Mouse (Mus musculus) C2C12 (cell line): ENCODE measurements at regions not wholly inside any gene's neighbourhood (a gene's known extent, or its start where the extent isn't known, plus 50 kb on each side); places are given as distances from the start of the nearest gene placed in this dataset.

Experiments used
- H3K27me3 ChIP-seq: one replicate; pipeline ENCODE4 v1.6.1; 2011; ENCODE audit not compliant: control insufficient read depth, insufficient read depth, insufficient read length
- H3K36me3 ChIP-seq: one replicate; pipeline ENCODE4 v1.6.1; 2011; ENCODE audit not compliant: control insufficient read depth, insufficient read depth
- H3K4me3 ChIP-seq: one replicate; pipeline ENCODE4 v1.5.1; 2011; ENCODE audit warnings: mild to moderate bottlenecking, control low read depth; ENCODE audit not compliant: poor library complexity, insufficient read depth, severe bottlenecking
- H3K79me2 ChIP-seq: one replicate; pipeline ENCODE4 v1.6.1; 2011; ENCODE audit not compliant: control insufficient read depth, insufficient read depth
- H3K79me3 ChIP-seq: one replicate; pipeline ENCODE4 v1.6.1; 2011; ENCODE audit warnings: low read depth, control low read depth
- H3ac ChIP-seq: one replicate; pipeline ENCODE3; 2011; ENCODE audit warnings: low read depth; ENCODE audit not compliant: control insufficient read depth, insufficient read length
- CEBPB ChIP-seq: IDR thresholded peaks from one replicate; pipeline ENCODE4 v1.6.1; 2011; ENCODE audit warnings: low read depth, mild to moderate bottlenecking, control low read depth, moderate library complexity
- CTCF ChIP-seq: IDR thresholded peaks from one replicate; pipeline ENCODE4 v1.5.1; 2011; ENCODE audit not compliant: control insufficient read depth, insufficient read depth, insufficient read length
- FOSL1 ChIP-seq: IDR thresholded peaks from one replicate; pipeline ENCODE4 v1.8.0; 2011; ENCODE audit warnings: mild to moderate bottlenecking, low read length; ENCODE audit not compliant: poor library complexity, insufficient read depth, severe bottlenecking
- MAX ChIP-seq: IDR thresholded peaks from one replicate; pipeline ENCODE4 v1.6.1; 2011; ENCODE audit warnings: mild to moderate bottlenecking, control low read depth
- MYOD1 ChIP-seq: IDR thresholded peaks from one replicate; pipeline ENCODE4 v1.6.1; 2011; ENCODE audit warnings: low read depth; ENCODE audit not compliant: control insufficient read depth, insufficient read length
- MYOG ChIP-seq: IDR thresholded peaks from one replicate; pipeline ENCODE4 v1.6.1; 2011; ENCODE audit not compliant: control insufficient read depth, insufficient read length; ENCODE audit errors: extremely low read depth
- USF1 ChIP-seq: IDR thresholded peaks from one replicate; pipeline ENCODE4 v1.6.1; 2011; ENCODE audit warnings: low read depth, mild to moderate bottlenecking, control low read depth, moderate library complexity

DNA sequence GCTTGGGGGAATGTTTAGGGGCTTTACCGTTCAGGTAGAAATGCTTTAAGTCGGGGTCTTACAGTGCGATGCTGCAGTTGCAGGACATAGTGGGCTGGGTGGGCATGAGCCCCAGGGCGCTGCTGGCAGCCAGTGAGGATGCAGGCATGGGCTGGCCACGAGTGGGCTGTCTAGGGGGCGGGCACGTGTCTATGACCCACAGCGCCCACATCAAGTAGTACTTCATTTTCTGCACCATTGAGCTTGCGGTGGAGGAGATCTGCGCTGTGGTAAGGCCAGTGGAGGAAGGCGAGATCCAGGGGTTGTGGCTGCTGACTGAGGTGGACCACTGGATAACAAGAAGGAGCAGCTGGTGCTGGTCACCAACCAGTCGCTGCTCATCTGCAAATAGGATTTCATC, 52.4 kb upstream of the Olfr291 start:
- Histone ChIP-seq H3K79me2 (no peaks in the 10 kb centered on the region), H3K79me3 (no peaks in the 10 kb centered on the region), H3K4me3 (no peak overlapping the region), H3ac (no peak overlapping the region), H3K36me3 (no peaks in the 10 kb centered on the region), H3K27me3 (no peaks in the 10 kb centered on the region)
- no peak for TF ChIP-seq CEBPB

GRCm38 (mm10) chr7:84794655-84795054, 58.7 kb upstream of the Olfr291 start:
- H3K4me3 ChIP-seq, result no peak overlapping the region
- H3ac ChIP-seq, result no peak overlapping the region
- no peaks in the 10 kb centered on the region for H3K36me3 ChIP-seq
- no peaks in the 10 kb centered on the region for H3K79me2 ChIP-seq
- H3K27me3 ChIP-seq, result no peaks in the 10 kb centered on the region
- no peak for TF ChIP-seq MYOG
- TF ChIP-seq MAX, result no peak
- TF ChIP-seq USF1, result no peak
- TF ChIP-seq MYOD1, result no peak
- no peak for TF ChIP-seq CTCF
- TF ChIP-seq FOSL1, result no peak
- no peak for TF ChIP-seq CEBPB
- H3K79me3 ChIP-seq, result no peaks in the 10 kb centered on the region

DNA sequence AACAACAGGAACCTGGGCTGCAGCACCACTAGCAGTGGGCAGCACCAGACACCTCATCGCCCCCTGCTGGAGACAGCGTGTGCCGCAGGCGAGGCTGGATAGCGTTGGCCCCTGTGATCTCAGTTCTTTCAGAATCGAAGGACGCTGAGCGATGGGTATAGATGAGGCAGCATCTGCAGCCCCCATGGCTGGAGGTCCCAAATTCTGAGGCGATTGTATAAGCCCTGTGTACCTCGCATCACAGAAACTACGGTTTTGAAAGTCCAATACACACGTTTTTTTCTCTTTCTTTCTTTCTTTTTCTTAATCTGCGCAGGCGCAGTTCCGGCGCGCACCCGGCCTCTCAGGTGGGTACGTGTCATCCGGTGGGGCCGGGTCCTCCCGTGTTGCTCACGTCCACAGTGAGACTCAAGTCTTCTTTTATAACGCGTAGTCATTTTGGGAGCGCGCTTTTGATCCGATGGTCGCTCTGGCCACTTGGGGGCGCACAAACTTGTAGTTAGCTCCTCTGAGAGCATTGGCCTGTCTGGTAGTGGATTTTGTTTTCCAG, 74.0 kb upstream of the Olfr291 start:
- peak; percentile 96 for TF ChIP-seq CTCF
- no peak for TF ChIP-seq FOSL1
- peak overlapping the region; percentile 31 for H3ac ChIP-seq
- no peaks in the 10 kb centered on the region for H3K27me3 ChIP-seq

DNA sequence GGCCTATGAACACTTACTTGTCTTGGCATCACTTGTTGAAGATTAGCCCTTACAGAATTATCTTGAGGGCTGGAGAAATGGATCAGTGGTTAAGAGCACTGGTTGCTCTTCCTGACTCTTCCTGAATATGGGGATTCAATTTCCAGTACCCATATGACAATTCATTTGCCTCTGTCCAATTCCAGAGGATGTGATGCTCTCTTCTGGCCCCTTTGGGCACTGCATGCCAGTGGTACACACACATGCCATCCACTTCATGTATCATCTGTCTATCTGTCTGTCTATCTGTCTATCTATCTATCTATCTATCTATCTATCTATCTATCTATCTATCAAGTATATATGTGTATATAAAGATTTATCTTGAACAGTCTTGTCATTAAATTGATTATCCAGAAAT, 75.7 kb upstream of the Olfr291 start:
- Histone ChIP-seq H3K27me3 (no peaks in the 10 kb centered on the region), H3K79me3 (no peaks in the 10 kb centered on the region)
- TF ChIP-seq CEBPB, result no peak
- no peak for TF ChIP-seq USF1
- TF ChIP-seq MYOD1, result no peak
- TF ChIP-seq FOSL1, result no peak
- TF ChIP-seq MAX, result no peak
- TF ChIP-seq CTCF, result no peak
- TF ChIP-seq MYOG, result no peak

More for the DNA sequence above, 74.0 kb upstream of the Olfr291 start:
- Histone ChIP-seq H3K4me3 (peak overlapping the region; percentile 31), H3K36me3 (no peaks in the 10 kb centered on the region), H3K79me3 (no peaks in the 10 kb centered on the region), H3K79me2 (no peaks in the 10 kb centered on the region)

GRCm38 (mm10) chr7:84756261-84756660, 66.5 kb upstream of the Zfand6 start:
- Histone ChIP-seq H3K27me3 (no peaks in the 10 kb centered on the region), H3K79me2 (no peaks in the 10 kb centered on the region), H3K79me3 (no peaks in the 10 kb centered on the region), H3ac (no peak overlapping the region), H3K36me3 (no peaks in the 10 kb centered on the region), H3K4me3 (no peak overlapping the region)
- no peak for TF ChIP-seq FOSL1
- TF ChIP-seq MYOD1, result no peak
- no peak for TF ChIP-seq CEBPB
- TF ChIP-seq MYOG, result no peak
- no peak for TF ChIP-seq CTCF
- no peak for TF ChIP-seq MAX
- TF ChIP-seq USF1, result no peak

More for the DNA sequence above, 75.7 kb upstream of the Olfr291 start:
- Histone ChIP-seq H3ac (no peak overlapping the region), H3K4me3 (no peak overlapping the region), H3K79me2 (no peaks in the 10 kb centered on the region), H3K36me3 (no peaks in the 10 kb centered on the region)

GRCm38 (mm10) chr7:84753361-84753760, 63.6 kb upstream of the Zfand6 start:
- Histone ChIP-seq H3K36me3 (no peaks in the 10 kb centered on the region), H3K79me2 (no peaks in the 10 kb centered on the region), H3ac (no peak overlapping the region), H3K27me3 (no peaks in the 10 kb centered on the region), H3K79me3 (no peaks in the 10 kb centered on the region), H3K4me3 (no peak overlapping the region)
- TF ChIP-seq CTCF (no peak), MAX (no peak), MYOG (no peak), CEBPB (no peak), MYOD1 (no peak), FOSL1 (no peak), USF1 (no peak)
